Mouse (Mus musculus): ENCODE results near the gene Mylk2. TPM values are rescaled to one million over a fixed set of nuclear protein-coding genes. Genes with fewer than 3 reads are reported as not detected.
A peak's percentile ranks its signal among the peaks of the same experiment; 100 is the strongest.

The Mylk2 gene
- polyA plus RNA-seq (2012; rRNA removed) (0.02 TPM in 1 of 2 replicates, not detected in the other), polyA plus RNA-seq (2014; fragmentation: Nextera tagmentation; extraction: Ambion mirVana) (not detected in 2 replicates)

DNA sequence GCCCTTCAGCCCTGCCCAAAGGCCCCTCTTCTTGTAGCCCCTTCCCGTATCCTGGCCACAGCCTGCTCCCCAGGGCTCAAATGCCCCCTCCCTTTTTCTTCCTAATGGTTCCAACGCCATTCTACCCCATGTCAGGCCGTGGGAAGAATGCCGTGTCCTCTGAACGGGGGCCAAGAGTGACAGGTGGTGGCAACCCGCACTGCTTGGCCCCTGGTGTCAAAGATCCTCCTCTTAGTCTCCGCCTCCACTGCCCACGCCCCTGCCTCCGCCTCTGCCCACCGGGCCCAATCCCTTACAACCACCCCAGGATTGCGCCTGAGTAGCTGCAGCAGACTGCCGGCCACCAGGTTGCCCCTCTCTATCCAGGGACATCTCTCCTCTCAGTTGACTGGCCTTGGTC lies at the start of gene Mylk2:
Mylk2 (plus strand) TSS at position 322 of the 400 bp plus-strand sequence.
- Histone ChIP-seq H3K27me3 (ENCODE audit: control insufficient read depth, insufficient read depth, low read length) (peaks cover 18% of the 10 kb centered on the region), H3K36me3 (replicated peaks; ENCODE audit: control insufficient read depth, insufficient read depth, low read depth) (no peaks in the 10 kb centered on the region), H3K9ac (replicated peaks) (no peak within 1 kb of the TSS), H3K4me2 (ENCODE audit: low read depth) (no peak within 1 kb of the TSS), H3K27ac (no peak within 1 kb of the TSS), H3K4me3 (ENCODE audit: insufficient read depth in 1 of 2, low read depth in 2 of 2, low read length in 2 of 2) (no peak within 1 kb of the TSS), H3K4me1 (replicated peaks; ENCODE audit: control insufficient read depth in 2 of 2, insufficient read depth in 2 of 2, low read length in 1 of 2) (peaks cover 0 to 2% of the 10 kb centered on the region in 2 experiments; a peak in 1 of 4 replicates), H3K9me3 (ENCODE audit: control insufficient read depth, low read length) (no peaks in the 10 kb centered on the region)
- TF ChIP-seq CTCF (IDR thresholded peaks at IDR 0.05; ENCODE audit: low read depth) (no peak), EP300 (IDR thresholded peaks at IDR 0.05; ENCODE audit: low read depth) (no peak)
- 20% methylated on average over 12 of the region's 12 CpGs for WGBS (ENCODE audit: insufficient replicate concordance)
- DNase-seq (ENCODE audit: low read depth in 3 of 3, low spot score in 3 of 3) (no peak), ATAC-seq (ENCODE audit: insufficient read depth) (no peak)

GRCm38 (mm10) chr2:152861891-152862290 lies 49.3 kb upstream of the Mylk2 start:
- H3K36me3 ChIP-seq (replicated peaks; ENCODE audit: control insufficient read depth, insufficient read depth, low read depth) = peaks cover 82% of the 10 kb centered on the region
- H3K4me3 ChIP-seq (ENCODE audit: insufficient read depth in 1 of 2, low read depth in 2 of 2, low read length in 2 of 2) = no peak overlapping the region
- no peak for ATAC-seq (ENCODE audit: insufficient read depth)
- 79% methylated on average over 1 of the region's 1 CpGs for WGBS (ENCODE audit: insufficient replicate concordance)
- H3K27ac ChIP-seq = no peak overlapping the region
- H3K4me2 ChIP-seq (ENCODE audit: low read depth) = no peak overlapping the region
- no peak for DNase-seq (ENCODE audit: low read depth in 3 of 3, low spot score in 3 of 3)
- no peaks in the 10 kb centered on the region for H3K27me3 ChIP-seq (ENCODE audit: control insufficient read depth, insufficient read depth, low read length)
- H3K9me3 ChIP-seq (ENCODE audit: control insufficient read depth, low read length) = no peaks in the 10 kb centered on the region
- H3K4me1 ChIP-seq (replicated peaks; ENCODE audit: control insufficient read depth in 2 of 2, insufficient read depth in 2 of 2, low read length in 1 of 2) = no peaks in the 10 kb centered on the region; a peak in 2 of 4 replicates
- no peak overlapping the region for H3K9ac ChIP-seq (replicated peaks)
- TF ChIP-seq EP300 (IDR thresholded peaks at IDR 0.05; ENCODE audit: low read depth) = no peak
- TF ChIP-seq CTCF (IDR thresholded peaks at IDR 0.05; ENCODE audit: low read depth) = no peak

- no peaks in the 10 kb centered on the region for H3K9me3 ChIP-seq (ENCODE audit: control insufficient read depth, low read length)
- DNase-seq (ENCODE audit: low read depth in 3 of 3, low spot score in 3 of 3) (no peak), ATAC-seq (ENCODE audit: insufficient read depth) (no peak)
- no peak overlapping the region for H3K9ac ChIP-seq (replicated peaks)
- no peaks in the 10 kb centered on the region; a peak in 2 of 4 replicates for H3K4me1 ChIP-seq (replicated peaks; ENCODE audit: control insufficient read depth in 2 of 2, insufficient read depth in 2 of 2, low read length in 1 of 2)
- no peak overlapping the region for H3K4me3 ChIP-seq (ENCODE audit: insufficient read depth in 1 of 2, low read depth in 2 of 2, low read length in 2 of 2)
- no peak overlapping the region for H3K27ac ChIP-seq
- 56% methylated on average over 3 of the region's 3 CpGs for WGBS (ENCODE audit: insufficient replicate concordance)
- no peaks in the 10 kb centered on the region for H3K27me3 ChIP-seq (ENCODE audit: control insufficient read depth, insufficient read depth, low read length)
- H3K4me2 ChIP-seq (ENCODE audit: low read depth) = no peak overlapping the region
- no peak for TF ChIP-seq EP300 (IDR thresholded peaks at IDR 0.05; ENCODE audit: low read depth)
- no peak for TF ChIP-seq CTCF (IDR thresholded peaks at IDR 0.05; ENCODE audit: low read depth)
- peaks cover 82% of the 10 kb centered on the region for H3K36me3 ChIP-seq (replicated peaks; ENCODE audit: control insufficient read depth, insufficient read depth, low read depth)
Observed at GRCm38 (mm10) chr2:152862638-152863037, 48.5 kb upstream of the Mylk2 start.

DNA sequence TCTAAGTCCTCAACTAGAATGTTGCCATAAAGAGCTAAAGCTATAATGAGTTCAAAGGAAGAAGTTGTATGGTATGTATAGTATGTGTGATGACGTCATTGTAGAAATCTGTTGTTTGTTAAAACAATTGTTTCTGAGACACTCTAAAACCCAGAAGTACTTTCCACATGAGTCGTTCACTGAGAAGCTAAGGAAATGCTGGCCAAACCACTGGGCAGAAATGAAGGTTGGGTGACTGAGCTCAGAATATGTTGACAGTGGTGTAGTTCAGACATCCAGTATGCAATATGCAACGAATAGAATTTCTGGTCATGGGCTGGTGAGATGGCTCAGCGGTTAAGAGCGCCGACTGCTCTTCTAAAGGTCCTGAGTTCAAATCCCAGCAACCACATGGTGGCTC lies 47.8 kb upstream of the Mylk2 start:
- no peak for TF ChIP-seq EP300 (IDR thresholded peaks at IDR 0.05; ENCODE audit: low read depth)
- no peak for TF ChIP-seq CTCF (IDR thresholded peaks at IDR 0.05; ENCODE audit: low read depth)
- ATAC-seq (ENCODE audit: insufficient read depth) (no peak), DNase-seq (ENCODE audit: low read depth in 3 of 3, low spot score in 3 of 3) (no peak)
- peaks cover 80% of the 10 kb centered on the region for H3K36me3 ChIP-seq (replicated peaks; ENCODE audit: control insufficient read depth, insufficient read depth, low read depth)
- 89% methylated on average over 6 of the region's 6 CpGs for WGBS (ENCODE audit: insufficient replicate concordance)
- no peaks in the 10 kb centered on the region for H3K27me3 ChIP-seq (ENCODE audit: control insufficient read depth, insufficient read depth, low read length)
- H3K27ac ChIP-seq = no peak overlapping the region
- no peak overlapping the region for H3K4me2 ChIP-seq (ENCODE audit: low read depth)
- no peak overlapping the region for H3K9ac ChIP-seq (replicated peaks)
- H3K4me1 ChIP-seq (replicated peaks; ENCODE audit: control insufficient read depth in 2 of 2, insufficient read depth in 2 of 2, low read length in 1 of 2) = peaks cover 0 to 2% of the 10 kb centered on the region in 2 experiments; a peak in 2 of 4 replicates
- H3K9me3 ChIP-seq (ENCODE audit: control insufficient read depth, low read length) = no peaks in the 10 kb centered on the region
- no peak overlapping the region for H3K4me3 ChIP-seq (ENCODE audit: insufficient read depth in 1 of 2, low read depth in 2 of 2, low read length in 2 of 2)

DNA sequence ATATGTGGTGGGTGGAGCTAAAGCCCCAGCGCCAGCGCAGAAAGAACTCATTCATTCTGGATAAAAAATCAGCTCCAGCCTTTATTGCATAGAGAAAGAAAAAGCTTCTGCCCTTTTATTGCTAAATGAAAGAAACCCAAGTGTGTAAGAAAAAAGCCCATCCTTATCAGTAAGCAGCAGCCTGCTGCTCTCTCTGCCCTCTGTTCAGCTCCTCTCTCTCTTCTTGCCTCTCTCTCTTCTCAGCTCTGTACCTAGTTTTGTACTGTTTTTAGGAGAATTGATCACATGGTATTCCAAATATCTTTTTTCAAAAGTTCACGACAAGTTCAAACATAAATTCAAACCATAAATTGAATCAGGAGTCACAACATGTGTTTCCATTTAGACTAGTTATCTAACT lies 32.9 kb upstream of the Mylk2 start:
- H3K36me3 ChIP-seq (replicated peaks; ENCODE audit: control insufficient read depth, insufficient read depth, low read depth) = peaks cover 94% of the 10 kb centered on the region

More for the DNA sequence above, 32.9 kb upstream of the Mylk2 start:
- Histone ChIP-seq H3K4me3 (ENCODE audit: insufficient read depth in 1 of 2, low read depth in 2 of 2, low read length in 2 of 2) (no peak overlapping the region), H3K9ac (replicated peaks) (no peak overlapping the region), H3K9me3 (ENCODE audit: control insufficient read depth, low read length) (no peaks in the 10 kb centered on the region), H3K27me3 (ENCODE audit: control insufficient read depth, insufficient read depth, low read length) (no peaks in the 10 kb centered on the region), H3K4me2 (ENCODE audit: low read depth) (no peak overlapping the region), H3K4me1 (replicated peaks; ENCODE audit: control insufficient read depth in 2 of 2, insufficient read depth in 2 of 2, low read length in 1 of 2) (no peaks in the 10 kb centered on the region), H3K27ac (no peak overlapping the region)
- no peak for TF ChIP-seq CTCF (IDR thresholded peaks at IDR 0.05; ENCODE audit: low read depth)
- TF ChIP-seq EP300 (IDR thresholded peaks at IDR 0.05; ENCODE audit: low read depth) = no peak
- WGBS (ENCODE audit: insufficient replicate concordance) = 66% methylated on average over 3 of the region's 3 CpGs
- DNase-seq (ENCODE audit: low read depth in 3 of 3, low spot score in 3 of 3) = peak in 1 of 3 experiments; percentile 16
- ATAC-seq (ENCODE audit: insufficient read depth) = peak; percentile 63; the same call in 1 of the 2 replicates

Measured in liver, embryonic 14.5 days (tissue).